Mouse (Mus musculus): ENCODE data around the gene Hbb-bh2.

GRCm38 (mm10) chr7:103808971-103809800, 31.1 kb downstream of the Hbb-bh2 start:
- TF ChIP-seq POLR2A (IDR thresholded peaks at IDR 0.05; ENCODE audit: insufficient read length, low read depth) (no peak), POLR2AphosphoS2 (IDR thresholded peaks at IDR 0.05; ENCODE audit: insufficient read length, low read depth) (no peak)
